Mouse (Mus musculus): ENCODE measurements around the gene 4933425L06Rik. TPM values are rescaled to one million over a fixed set of nuclear protein-coding genes. Genes with fewer than 3 reads are reported as not detected.

4933425L06Rik gene
- total RNA-seq, 2 experiments from 2014 or later, result not detected

GRCm38 (mm10) chr13:105139881-105140280 lies 58.0 kb downstream of the 4933425L06Rik start:
- Histone ChIP-seq H3K4me3 (no peak overlapping the region), H3K27ac (no peak overlapping the region)
- DNase-seq (ENCODE audit: extremely low spot score in 1 of 2, low spot score in 2 of 2), result no peak
- TF ChIP-seq CTCF (IDR thresholded peaks at IDR 0.05), result no peak
- intact Hi-C loops (cut with DNase I), result no loop called here

- H3K27ac ChIP-seq, result no peak overlapping the region
- no peak overlapping the region for H3K4me3 ChIP-seq
- no peak for DNase-seq (ENCODE audit: extremely low spot score in 1 of 2, low spot score in 2 of 2)
- no peak for TF ChIP-seq CTCF (IDR thresholded peaks at IDR 0.05)
- intact Hi-C loops (cut with DNase I), result no loop called here
Observed at GRCm38 (mm10) chr13:105146827-105147226, 64.9 kb downstream of the 4933425L06Rik start.

GRCm38 (mm10) chr13:105147795-105148418 lies 66.0 kb downstream of the 4933425L06Rik start:
- no peak overlapping the region for H3K27ac ChIP-seq
- intact Hi-C loops (cut with DNase I), result no loop called here
- H3K4me3 ChIP-seq, result no peak overlapping the region
- no peak for DNase-seq (ENCODE audit: extremely low spot score in 1 of 2, low spot score in 2 of 2)
- no peak for TF ChIP-seq CTCF (IDR thresholded peaks at IDR 0.05)

GRCm38 (mm10) chr13:105150006-105150405 lies 68.1 kb downstream of the 4933425L06Rik start:
- no peak for TF ChIP-seq CTCF (IDR thresholded peaks at IDR 0.05)
- no peak overlapping the region for H3K4me3 ChIP-seq
- no peak overlapping the region for H3K27ac ChIP-seq
- no peak for DNase-seq (ENCODE audit: extremely low spot score in 1 of 2, low spot score in 2 of 2)
- intact Hi-C loops (cut with DNase I), result no loop called here

- DNase-seq (ENCODE audit: extremely low spot score in 1 of 2, low spot score in 2 of 2), result peak in 1 of 2 experiments; percentile 26
- no peak overlapping the region for H3K27ac ChIP-seq
- TF ChIP-seq CTCF (IDR thresholded peaks at IDR 0.05), result peak; percentile 53
- intact Hi-C loops (cut with DNase I), result no loop called here
- no peak overlapping the region for H3K4me3 ChIP-seq
Observed at GRCm38 (mm10) chr13:105153955-105154354, 72.0 kb downstream of the 4933425L06Rik start.

GRCm38 (mm10) chr13:105165441-105165840 lies 83.5 kb downstream of the 4933425L06Rik start:
- intact Hi-C loops (cut with DNase I), result no loop called here
- TF ChIP-seq CTCF (IDR thresholded peaks at IDR 0.05), result no peak

More at GRCm38 (mm10) chr13:105165441-105165840, 83.5 kb downstream of the 4933425L06Rik start:
- no peak overlapping the region for H3K4me3 ChIP-seq
- H3K27ac ChIP-seq, result no peak overlapping the region
- DNase-seq (ENCODE audit: extremely low spot score in 1 of 2, low spot score in 2 of 2), result no peak

Other genes starting within 250 kb of the 4933425L06Rik start
- under 1 TPM; 0.26 to 0.27 TPM for gene Shisal2b, start 218.2 kb upstream of the 4933425L06Rik start, total RNA-seq (2021)
- 100 to 1,000 TPM; 166 to 173 TPM for gene Rgs7bp, start 27.2 kb upstream of the 4933425L06Rik start, total RNA-seq (2021)
- gene Rnf180, start 212.7 kb downstream of the 4933425L06Rik start, total RNA-seq (2021), result 10 to 100 TPM; 18.6 to 19.9 TPM